Mouse (Mus musculus) monocyte, adult 2 months (primary cell): Measurements from ENCODE around the gene Gm45785.

Experiments used
- DNase-seq, 2 experiments: peaks; one replicate each; pipeline ENCODE4 v3.0.0; 2022; ENCODE audit warnings: low spot score in 2 of 2, low read depth in 1 of 2

Gm45785 gene

DNA sequence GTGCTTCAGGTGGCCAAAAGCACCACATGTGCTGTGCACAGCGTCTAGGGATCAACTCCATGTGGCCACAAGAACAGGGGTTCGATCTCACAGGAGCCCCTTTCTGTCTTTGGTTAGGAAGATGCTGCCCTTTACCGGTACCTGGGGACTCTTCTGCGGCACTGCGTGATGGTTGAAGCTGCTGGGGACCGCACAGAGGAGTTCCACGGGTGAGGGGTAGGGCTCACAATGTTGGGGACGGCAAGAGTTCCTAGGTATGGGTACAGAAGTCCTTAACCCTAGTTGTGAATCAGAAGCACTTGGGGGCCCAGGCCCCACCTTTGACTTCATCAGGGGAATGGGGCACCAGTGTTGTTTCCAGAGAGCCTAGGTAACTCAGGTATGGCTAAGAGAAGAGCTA lies 2.6 kb upstream of the Gm45785 start:
- DNase-seq: no peak

DNA sequence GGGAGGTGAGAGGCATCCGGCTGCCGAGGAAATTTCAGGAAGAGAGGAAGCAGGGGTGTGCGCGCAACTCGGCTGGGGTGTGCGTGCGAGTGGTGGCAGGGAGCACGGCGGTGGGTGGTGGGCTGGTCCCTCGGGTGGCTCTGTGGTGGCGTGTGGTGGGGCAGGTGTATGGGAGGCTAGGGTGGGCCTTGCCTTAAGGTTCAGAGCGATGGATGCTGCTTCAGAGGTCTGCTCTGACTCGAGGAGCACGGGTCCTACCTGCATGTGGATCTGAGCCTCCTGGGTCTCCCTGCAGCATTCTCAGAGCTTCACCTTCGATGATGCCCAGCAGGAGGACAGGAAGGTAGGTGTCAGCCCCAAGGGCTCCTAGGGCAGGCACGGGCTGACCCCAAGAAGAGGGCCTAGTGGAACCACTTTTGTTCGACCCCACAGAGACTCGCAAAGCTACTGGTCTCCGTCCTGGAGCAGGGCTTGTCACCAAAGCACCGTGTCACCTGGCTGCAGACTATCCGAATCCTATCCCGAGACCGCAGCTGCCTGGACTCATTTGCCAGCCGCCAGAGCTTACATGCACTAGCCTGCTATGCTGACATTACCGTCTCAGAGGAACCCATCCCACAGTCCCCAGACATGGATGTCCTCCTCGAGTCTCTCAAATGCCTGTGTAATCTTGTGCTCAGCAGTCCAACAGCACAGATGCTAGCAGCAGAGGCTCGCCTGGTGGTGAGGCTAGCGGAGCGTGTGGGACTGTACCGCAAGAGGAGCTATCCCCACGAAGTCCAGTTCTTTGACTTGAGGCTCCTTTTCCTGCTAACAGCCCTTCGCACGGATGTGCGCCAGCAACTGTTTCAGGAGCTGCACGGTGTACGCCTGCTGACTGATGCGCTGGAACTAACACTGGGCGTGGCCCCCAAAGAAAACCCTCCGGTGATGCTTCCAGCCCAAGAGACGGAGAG lies 1.7 kb upstream of the Gm45785 start, which contains the start of gene Bet1l:
Bet1l (minus strand) TSS at position 28 of the 956 bp plus-strand sequence.
- DNase-seq: no peak

DNA sequence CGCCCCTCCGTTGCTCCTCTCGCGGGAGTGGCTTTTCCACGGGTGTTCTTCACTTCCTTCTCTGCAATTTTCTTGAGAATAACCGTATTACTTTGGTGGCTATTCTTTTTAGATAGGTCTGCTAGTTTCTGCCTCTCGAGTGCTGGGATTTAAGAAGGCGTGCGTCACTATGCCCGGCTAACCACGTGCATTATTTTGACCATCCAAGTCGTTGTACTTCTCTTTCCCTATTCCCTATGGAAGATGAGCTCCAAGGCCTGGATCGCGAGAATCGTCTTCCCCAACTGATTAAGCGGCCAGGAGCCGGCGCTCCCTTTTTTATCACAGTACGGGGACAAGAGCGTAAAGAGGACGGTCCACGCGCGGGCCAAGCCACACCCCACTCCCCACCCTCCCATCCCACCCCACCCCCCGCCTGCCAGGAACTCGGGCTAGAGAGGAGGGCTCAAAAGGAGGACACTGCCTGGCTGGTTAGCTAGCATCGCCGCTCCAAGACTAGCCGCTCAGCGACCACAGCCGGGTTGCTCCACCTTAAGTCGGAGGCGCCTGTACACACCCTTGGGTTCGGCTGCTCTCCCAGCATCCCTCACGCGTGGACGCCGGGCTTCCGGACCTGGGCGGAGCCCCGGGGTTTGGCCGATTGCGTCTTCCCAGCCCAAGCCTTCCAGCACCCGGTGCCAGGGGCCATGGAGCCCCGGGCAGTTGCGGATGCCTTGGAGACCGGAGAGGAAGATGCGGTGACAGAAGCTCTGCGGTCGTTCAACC lies 836 bp upstream of the Gm45785 start, which contains the start of gene Ric8a:
Ric8a (plus strand) TSS at position 173 of the 765 bp plus-strand sequence.
- DNase-seq: peak; percentile 83 to 86

DNA sequence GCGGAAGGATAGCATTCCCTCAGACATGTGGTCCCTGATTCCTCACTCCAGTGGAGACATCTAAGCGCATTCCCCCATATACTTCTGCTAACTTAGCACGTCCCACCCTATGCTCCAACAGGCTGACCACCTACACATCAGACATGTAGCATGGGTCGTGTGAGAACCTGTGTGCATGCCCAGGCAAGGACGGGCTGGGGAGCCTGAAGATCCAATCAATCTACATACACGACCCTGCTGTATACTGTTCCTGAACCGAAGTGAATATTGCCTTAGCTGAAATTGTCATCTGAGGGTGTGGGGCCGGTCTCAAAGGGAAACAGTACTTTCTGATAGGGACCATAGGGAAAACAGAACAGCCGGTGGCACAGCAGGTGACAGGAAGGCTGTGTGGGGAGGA lies 950 bp downstream of the Gm45785 start:
- DNase-seq: no peak

DNA sequence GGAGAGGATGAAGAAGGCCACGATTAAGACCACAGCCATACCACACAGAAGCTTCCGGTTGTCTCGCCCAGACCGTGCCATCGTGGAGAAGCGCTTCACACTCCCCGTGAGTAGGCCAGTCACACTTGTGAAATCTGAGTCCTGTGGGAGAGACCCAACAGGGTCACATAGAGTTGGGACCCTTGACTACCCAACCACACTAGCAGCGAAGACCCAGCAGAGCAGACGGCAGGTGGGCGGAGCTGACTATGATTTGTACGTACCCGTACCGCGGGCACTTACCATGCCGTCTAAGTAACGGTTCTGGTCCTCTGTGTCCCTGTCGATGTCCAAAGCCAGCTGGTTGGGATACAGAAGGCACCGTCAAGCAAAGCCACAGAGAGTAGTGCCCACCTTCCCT lies 1.6 kb downstream of the Gm45785 start:
- no peak for DNase-seq

DNA sequence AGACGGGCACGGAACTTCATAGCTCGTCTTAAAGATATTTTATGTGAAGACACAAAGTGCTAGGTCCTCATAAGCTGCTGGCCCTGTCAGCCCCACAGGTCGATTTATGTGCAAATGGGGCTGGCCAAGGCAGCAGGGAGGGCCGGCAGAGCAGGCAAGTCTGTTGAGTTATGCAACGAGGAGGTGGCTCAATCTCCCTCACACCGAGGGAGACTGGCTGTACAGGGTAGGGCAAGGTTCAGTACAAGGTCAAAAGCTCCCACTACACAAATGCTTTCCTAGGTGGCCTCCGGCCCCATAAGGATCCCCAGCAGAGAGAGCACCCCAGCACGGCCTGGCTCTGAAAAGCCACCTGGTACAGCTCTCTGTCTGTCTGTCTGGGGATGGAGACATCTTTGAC lies 2.7 kb downstream of the Gm45785 start:
- DNase-seq: no peak

DNA sequence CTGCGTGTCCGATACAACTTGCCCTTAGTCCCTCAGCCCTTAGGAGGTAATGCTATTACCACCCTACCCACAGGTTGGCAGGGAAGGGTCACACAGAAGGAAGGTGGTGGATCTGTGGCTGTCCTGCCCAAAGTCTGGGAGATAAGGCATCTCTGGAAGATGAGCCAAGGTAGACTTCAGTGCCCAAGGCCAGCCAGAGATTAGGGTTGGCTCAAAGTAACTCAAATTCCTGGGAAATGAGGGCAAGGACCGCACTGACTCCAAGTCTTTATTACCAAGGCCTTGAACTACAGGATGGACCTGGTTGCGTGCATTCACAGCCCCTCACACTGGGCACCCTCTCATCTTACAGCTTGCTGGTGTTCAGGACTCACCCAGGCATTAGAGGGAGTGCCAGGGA lies 4.2 kb downstream of the Gm45785 start:
- DNase-seq: no peak

DNA sequence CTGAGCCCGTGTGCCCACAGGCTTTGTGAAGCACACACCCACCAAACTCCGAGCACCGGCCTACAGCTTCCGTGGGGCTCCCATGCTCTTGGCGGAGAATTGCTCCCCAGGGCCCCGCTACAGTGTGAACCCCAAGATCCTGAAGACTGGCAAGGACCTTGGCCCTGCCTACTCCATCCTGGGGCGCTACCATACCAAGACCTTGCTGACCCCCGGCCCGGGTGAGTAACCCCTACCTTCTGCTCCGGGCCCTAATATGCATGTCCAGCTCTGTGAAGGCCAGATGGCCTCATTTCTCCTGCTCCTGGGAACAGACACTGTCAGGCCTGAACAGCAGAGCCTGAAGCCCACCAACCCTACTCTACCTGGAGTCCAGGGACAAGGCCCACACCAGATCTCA lies 7.5 kb downstream of the Gm45785 start:
- DNase-seq: no peak

DNA sequence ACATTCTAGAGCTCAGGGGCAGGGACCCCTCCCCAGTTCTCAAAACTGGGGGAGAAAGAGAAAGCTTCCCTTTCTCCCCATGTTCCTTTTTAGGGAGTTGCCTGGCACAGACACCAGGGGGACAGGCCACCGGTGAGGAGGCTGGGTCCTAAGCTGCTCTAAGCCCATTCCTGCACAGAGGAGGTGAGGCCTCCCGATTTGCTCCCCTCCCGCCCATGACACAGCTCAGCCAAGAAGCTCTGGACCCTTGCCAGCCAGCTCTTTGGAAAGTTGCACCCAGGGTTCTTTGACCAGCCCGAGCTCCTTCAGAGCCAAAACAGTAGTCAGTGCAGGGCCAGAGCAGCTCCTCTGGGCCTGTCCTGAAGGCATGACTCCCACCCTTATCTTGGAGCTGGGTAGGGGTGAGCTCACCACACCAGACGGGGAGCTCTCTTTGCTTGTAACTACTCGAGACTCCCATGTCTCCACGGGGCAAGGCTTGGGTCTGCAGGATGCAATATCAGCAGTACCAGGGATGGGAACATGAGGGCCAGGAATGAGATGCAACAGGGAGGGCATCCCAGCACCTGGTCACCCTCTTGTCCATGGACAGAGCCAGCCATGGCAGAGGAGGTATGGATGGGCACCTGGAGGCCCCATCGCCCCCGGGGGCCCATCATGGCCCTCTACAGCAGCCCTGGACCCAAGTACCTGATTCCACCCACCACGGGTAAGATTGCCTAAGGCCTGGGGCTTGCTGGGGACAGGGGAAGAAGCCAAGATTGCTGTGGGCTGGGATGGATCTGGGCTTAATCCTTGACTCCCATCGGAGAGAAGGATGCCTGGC lies 8.2 kb downstream of the Gm45785 start, which contains the start of gene Odf3:
Odf3 (plus strand) TSS at position 51 of the 826 bp plus-strand sequence.
- DNase-seq: no peak

DNA sequence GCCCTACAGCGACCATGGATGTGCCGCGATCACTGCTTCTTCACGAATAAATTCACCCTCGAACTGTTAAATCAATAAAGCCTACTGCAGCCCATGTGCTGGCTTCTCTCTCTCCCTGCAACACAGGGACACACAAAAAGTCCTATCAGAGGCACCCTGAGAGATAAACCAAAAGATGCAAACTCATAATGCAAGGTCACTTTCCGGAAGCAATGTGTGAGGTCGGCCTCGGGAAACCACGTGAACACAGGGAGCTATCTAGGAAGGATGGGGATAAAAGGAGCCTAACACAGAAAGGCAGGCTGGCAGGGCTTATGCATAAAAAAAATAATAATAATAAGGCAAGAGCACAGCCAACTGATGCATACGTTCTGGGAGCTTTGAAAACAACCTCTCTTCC lies 9.5 kb downstream of the Gm45785 start:
- no peak for DNase-seq

DNA sequence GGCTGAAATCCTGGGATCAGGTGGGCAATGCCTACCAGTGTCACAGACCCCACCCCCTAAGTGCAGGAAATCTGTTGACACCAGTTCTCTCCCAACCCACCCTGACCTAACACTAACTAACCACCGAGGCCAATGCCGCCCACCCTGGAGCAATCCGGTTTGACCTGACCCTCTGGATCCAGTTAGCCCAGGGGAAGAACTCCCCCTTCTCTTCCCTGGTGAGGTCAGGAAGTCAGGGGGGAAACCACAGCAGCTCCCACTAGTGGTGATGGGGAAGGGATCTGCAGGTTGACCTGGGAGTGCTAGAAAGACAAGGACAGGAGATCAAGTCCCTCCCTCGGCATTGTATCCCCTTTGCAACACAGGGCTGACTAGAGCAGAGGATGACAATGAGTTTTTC lies 10.4 kb downstream of the Gm45785 start:
- DNase-seq: no peak

DNA sequence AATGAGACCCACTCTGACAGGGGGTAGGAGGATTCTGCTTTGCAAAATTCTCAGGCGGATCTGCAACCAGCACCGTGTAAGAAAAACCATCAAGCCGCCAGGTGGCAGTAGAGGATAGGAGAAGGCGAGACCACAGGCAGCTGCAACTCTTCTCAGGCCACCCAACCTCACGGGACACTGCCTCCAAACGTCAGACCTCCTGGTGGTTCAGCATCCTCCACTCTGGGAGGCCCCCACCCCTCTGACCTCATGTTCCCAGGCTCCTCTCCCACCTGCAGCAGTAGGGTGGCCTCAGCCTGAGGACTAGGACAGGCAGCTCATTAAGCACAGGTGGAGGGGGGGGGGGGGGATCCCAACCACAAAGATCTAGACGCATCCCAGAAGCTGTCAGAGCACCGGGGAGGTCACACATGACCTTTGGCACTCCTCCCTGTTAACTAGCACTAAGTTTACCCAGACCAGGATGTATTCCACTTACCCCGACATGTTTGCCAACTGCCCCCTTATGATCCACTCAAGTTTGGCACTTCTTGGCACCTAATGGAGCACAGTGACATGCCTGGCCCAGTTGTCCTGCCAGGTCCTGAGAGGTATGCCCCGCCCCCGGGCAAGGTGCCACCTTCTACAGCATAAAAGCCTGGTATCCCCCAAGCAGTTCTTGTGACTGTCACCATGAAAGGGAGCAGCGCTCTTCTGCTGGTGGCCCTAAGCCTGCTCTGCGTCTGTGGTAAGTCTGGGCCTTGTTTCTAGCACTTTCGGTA lies 11.0 kb downstream of the Gm45785 start, which contains the start of gene Scgb1c1:
Scgb1c1 (plus strand) TSS at position 643 of the 761 bp plus-strand sequence.
- peak; percentile 66 to 83 for DNase-seq

DNA sequence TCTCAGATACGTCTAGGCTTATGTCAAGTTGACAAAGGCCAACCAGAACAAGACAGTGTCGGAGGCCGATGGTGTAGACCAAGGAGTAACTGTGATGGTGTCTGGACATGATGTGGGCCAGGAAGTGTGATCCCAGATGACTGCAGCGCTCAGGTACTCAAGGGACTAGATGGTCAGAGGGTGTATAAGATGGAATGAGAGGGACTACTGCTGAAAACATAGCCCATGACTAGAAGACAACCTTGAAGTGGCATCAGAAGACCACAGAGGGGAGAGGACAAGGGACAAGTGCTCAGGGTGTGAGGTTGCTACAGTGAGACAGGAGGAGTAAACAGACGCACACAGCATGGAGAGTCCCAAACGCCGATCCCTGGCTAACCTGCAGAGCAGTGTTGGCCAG lies 12.3 kb downstream of the Gm45785 start:
- DNase-seq: no peak

DNA sequence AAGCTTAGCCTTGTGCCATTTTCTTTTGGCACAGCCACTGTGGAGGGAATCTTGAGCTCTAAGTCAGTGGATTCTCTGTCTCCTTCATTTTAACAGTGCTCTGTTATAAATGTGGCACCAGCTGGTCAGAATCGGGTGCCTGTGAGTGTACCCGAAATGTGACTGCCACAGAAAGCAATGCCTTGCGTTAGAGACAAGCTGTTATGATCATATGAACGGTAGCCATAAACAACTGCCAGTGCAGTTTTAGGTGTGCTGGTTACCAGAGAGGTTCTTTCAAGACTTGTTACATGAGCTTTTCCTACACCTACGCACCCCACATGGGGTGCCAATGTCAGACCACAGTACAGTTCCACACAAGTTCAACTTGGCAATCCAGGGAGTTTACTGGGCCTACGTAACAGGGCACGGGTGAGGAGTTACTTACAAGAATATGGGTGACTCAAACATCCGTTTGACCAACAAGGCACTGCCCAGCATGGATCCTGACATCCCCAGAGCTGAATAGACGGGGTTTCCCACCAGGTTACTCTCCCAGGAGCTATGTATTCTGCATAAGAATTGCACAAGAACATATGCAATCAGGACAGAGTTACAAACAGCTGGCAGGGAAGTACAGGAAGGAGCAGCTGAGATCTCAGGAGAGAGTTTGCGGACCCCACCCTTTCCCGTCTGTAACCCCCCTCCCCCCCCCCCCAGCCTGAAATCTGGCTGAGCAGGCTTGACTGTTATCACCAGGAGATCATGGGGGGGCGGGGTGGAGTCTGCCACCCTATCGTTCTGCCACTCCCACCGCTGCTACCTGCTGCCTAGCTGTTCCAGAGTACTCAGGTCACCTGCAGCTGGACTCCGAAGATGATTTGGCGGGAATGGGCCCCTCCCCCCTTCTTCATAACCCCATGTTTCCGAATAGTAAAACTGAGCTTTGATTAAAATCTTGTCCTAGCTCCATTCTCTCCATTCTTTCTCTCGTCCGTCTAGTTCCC lies 15.1 kb downstream of the Gm45785 start:
- no peak for DNase-seq

DNA sequence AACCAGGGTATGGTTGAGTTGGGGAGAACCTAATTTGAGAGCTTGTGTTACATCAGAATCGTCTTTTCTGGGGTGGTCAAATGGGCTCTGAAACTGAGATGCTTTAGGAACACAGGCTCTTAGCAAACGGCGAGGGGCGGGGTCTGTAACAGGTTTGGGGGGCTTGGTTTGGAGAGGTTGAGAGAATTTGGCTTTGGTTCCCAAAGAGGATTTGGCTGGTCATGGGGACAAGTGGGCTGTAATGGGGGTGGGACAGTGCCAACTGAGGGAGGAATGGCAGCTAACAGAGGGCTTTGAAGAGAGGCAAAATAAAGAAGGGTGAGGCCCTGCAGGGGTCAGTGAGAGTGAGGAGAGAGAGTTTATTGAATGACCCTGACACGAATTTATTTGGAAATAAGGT lies 16.6 kb downstream of the Gm45785 start:
- no peak for DNase-seq

DNA sequence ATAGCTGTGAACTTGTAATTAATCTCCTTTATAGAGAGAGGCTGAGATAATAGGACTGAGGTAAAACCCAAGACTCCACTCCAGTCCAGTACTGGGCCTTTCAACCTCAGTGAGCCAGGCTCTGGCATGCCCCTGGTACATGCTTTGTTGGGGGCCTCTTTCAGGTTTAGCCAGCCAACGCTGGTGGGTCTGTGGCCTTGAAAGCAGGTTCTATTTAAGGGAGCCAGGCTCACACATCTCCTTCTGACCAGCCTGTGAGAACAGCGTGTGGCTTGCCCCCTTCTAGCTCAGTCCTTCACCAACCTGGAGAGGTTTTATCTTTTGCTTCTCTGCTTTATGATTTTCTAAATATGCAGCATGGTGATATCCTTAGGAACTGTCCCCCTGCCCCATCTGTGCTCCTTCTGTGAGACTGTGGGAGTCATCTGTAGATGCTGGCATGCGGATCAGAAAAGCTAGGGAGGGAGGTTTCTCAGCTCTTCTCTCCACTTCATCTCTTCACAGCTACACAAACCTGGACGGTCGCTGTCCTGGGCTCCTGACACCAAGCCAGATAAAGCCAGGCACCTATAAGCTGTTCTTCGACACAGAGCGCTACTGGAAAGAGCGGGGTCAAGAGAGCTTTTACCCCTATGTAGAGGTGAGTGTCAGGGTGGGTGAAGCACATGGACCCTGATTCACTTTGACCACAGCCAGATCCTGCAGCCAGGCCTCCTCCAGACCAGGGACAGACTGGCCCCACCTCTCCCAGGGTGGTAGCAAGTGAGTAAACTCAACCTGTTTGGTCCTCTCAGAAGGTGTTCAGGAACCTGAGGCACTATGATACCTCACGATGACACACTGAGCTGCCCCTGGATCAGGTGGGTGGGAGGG lies 19.7 kb downstream of the Gm45785 start:
- DNase-seq: no peak

DNA sequence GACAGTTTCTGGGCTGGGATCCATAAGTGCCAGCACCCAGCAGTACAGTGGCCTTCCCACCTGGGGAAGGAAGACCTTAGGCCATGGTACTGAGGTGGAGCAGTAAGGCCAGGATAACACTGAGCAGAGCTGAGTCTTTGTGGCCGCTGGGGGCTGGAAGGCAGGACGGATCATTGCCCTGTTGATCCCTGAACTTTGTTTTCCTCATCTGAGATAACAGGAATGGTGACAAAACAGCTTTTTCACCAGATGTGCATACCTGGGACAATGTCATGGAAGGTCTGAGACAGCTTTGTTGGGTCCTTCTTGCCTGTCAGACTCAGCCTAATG lies 20.4 kb downstream of the Gm45785 start:
- DNase-seq: no peak
